Mouse (Mus musculus) left cerebral cortex, adult 2 months (tissue): Measurements from ENCODE around the gene Muc13. TPM values are rescaled to one million over a fixed set of nuclear protein-coding genes. Genes with fewer than 3 reads are reported as not detected.

Experiments used
- DNase-seq, 2 experiments: peaks; one replicate each; pipeline ENCODE4 v3.0.0; 2021 to 2022; ENCODE audit warnings: low spot score in 2 of 2, mixed read lengths in 1 of 2; ENCODE audit errors: extremely low spot score in 1 of 2
- H3K27ac ChIP-seq: fragments of 200-600 bp; 2 replicates; pipeline ENCODE4 v1.8.1; 2022
- H3K4me3 ChIP-seq: fragments of 200-600 bp; 2 replicates; pipeline ENCODE4 v1.8.1; 2022
- CTCF ChIP-seq: fragments of 200-600 bp; IDR thresholded peaks from 2 replicates; pipeline ENCODE4 v1.8.1; 2022; ENCODE audit warnings: antibody characterized with exemption, mild to moderate bottlenecking, moderate library complexity
- intact Hi-C: fragments of 180-260 bp; cut with DNase I; formaldehyde crosslinking; loops from one replicate; pipeline ENCODE4 v1.15.1; 2025
- total RNA-seq, 2 experiments: library from RNA; stranded (reverse); gene quantifications; 2 replicates each; pipeline ENCODE4 v1.2.3; 2021

Gene Muc13
- total RNA-seq, 2 experiments from 2014 or later: 0.12 to 0.23 TPM

DNA sequence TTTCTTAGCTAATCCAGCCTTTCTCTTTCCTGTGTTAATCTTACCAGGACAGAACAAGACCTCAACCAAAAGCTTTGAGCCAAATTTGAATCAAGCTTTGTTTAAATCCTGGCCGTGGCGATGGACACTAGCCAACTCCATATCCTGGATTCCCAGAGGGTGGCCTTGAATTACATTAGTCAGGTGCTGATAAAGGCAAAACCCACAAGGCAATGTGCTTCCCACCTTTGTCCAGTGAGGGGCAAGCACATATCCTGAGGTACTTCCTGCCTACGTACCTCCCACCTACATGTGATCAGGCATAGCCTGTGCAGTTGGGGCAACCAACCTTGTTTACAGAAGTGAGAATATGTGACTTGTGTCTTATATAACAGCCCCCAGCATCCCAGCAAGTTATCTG, 18.9 kb upstream of the Muc13 start:
- TF ChIP-seq CTCF: no peak
- no peak overlapping the region for H3K27ac ChIP-seq
- no peak overlapping the region for H3K4me3 ChIP-seq
- intact Hi-C loops: no loop called here
- DNase-seq: no peak

DNA sequence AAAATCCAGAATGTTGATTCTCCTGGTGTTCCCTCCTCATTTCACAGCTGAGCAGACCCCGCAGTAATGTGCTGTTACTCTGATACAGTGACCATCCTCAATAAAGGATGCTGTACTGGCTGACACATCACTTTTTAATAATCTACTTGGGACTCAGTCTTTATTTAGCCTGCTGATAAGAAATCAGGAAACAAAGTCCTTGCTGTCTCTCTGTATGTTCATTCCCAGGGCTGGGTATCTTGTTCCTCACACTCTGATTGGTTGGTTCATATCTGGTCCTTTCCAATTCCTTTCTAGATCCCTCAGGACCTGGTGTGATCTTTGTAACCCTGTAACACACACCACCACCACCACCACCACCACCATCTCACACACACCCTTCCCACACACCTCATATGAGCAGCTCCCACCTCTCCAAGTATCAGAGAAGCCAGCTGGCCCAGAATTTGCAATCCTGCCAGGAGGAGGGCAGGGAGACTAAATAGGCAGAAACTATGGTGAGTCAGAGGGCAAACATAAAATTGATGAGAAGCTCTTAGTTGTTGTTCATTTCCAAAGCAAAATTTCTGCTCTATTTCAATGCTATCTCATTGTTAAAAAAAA, 18.0 kb upstream of the Muc13 start:
- no peak for TF ChIP-seq CTCF
- Histone ChIP-seq H3K27ac (no peak overlapping the region), H3K4me3 (no peak overlapping the region)
- DNase-seq: no peak
- intact Hi-C loops: no loop called here

DNA sequence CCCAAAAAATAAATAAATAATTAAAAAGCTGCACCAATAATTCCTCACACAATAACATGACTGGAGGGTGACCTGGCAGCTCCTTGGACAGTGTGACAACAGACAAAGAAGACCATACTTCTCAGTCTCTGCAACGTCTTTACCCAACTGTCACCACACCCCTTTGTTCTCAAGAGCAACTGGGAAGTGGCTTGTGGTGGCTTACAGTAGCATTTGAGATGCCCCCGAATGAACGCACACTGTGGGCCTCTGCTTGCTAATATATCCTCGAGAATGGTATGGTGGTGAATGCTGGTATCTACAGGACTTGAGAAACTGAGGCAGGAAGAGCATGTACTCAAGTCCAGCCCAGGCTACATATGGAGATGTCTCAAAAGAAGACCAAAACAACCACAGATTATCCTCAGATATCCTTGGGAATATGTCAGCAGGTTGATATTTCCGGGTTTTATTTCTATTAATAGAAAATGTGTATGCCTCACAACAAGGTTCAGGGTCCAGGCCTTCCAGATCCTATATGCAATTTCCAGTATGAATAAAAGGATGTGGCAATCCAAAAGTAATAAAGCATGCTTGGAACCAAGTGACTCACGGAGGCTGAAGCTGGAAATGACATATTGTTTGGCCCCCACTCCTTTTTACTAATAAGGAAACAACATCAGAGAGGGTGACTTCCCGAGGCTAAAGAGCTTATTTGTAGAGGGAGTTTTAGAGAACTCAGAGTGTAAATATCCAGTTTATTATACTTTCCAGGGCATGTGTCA, 16.9 kb upstream of the Muc13 start:
- Histone ChIP-seq H3K4me3 (no peak overlapping the region), H3K27ac (no peak overlapping the region)
- DNase-seq: no peak
- TF ChIP-seq CTCF: no peak
- intact Hi-C loops: no loop called here

DNA sequence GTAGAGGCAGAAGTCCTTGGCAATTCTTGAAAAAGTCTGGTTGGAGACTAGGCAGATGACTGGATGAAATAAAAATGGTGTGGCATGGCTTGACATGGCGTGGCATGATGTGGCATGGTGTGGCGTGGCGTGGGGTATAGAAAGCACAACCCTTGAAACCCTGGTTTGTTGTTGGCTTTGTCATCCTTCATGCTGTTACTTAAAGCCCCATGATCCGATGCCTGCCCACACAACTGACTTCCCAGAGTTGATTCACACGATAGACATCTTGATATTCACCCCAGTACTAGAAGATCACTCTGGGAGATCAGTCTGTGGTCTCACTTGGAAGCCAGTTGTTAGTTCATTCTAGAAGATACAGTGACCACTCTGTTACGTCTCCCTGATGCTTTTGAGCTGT, 16.2 kb upstream of the Muc13 start:
- Histone ChIP-seq H3K4me3 (no peak overlapping the region), H3K27ac (no peak overlapping the region)
- intact Hi-C loops: no loop called here
- no peak for DNase-seq
- TF ChIP-seq CTCF: no peak

DNA sequence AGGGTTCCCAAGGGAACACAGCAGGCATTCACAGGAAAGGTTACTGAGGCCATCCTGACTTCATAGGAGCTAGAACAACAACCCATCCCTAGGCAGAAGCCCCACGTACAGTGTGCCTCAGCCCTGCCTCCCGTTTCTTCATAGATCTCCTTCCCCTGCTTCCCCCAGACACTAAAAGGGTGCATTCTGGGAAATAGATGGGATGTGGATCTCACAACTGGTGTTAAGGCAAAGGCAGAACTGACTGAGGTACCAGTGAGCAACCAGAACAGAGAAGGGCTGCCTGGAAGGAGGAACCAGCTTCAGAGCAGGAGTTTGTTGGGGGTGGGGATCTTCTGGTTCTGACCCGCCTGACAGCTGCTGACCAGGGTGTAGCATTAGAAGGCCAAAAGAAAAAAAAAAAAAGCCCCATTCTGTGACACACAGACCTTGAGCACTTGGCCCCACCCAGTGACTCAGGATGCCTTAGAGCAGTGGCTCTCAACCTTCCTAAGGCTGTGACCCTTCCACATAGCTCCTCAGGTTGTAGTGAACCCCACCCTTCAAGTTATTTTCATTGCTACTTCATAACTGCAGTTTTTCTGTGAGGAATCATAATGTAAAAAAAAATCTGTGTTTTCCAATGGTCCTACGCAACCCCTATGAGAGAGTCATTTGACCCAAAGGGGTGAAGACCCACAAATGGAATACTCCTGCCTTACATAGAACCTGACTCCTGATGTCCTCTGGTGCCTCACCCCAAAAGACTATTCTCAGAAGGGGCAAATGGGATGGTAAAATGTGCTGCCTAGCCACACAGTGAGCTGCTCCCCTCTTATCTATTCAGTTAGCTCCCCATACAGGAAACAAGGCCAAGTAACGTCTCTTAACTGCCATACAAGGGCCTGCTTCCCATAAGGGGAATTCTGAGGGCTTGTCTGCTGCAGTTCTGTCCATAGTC, 11.8 kb upstream of the Muc13 start:
- DNase-seq: no peak
- TF ChIP-seq CTCF: no peak
- Histone ChIP-seq H3K4me3 (no peak overlapping the region), H3K27ac (no peak overlapping the region)
- intact Hi-C loops: no loop called here

DNA sequence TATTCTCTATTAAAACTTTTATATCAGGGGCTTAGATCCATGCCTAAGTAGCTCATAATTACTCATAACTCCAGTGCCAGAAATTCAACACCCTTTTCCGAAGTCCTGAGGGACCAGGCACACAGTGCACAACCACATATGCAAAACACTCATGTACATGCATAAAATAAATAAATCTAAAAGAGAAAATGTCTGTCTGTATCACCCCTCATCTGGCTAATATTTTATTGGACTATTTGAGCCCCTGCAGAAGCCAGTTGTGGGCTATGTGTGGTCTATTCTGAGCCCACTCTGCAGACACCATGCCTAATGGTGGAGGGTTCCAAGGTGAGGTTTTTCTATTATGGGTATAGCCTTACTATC, 11.1 kb upstream of the Muc13 start:
- no peak for TF ChIP-seq CTCF
- H3K27ac ChIP-seq: no peak overlapping the region
- no peak overlapping the region for H3K4me3 ChIP-seq
- DNase-seq: no peak
- intact Hi-C loops: no loop called here

DNA sequence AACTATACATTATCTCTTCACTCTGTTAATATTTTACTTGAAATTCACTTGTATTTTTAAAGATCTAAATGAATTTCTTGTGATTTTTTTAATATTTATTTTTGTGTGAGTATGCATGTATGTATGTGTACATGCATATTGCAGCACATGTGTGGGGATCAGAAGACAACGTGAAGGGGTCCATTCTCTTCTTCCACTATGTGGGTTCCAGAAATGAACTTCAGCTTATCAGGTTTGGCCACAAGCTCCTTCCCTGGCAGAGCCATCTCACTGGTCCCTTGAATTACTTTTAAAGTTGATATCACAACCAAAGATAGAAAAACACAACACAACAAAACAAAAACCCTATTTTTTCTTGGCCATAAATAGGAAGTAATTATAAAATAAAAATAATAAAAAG, 9.3 kb upstream of the Muc13 start:
- no peak for TF ChIP-seq CTCF
- no peak for DNase-seq
- intact Hi-C loops: no loop called here
- Histone ChIP-seq H3K4me3 (no peak overlapping the region), H3K27ac (no peak overlapping the region)

DNA sequence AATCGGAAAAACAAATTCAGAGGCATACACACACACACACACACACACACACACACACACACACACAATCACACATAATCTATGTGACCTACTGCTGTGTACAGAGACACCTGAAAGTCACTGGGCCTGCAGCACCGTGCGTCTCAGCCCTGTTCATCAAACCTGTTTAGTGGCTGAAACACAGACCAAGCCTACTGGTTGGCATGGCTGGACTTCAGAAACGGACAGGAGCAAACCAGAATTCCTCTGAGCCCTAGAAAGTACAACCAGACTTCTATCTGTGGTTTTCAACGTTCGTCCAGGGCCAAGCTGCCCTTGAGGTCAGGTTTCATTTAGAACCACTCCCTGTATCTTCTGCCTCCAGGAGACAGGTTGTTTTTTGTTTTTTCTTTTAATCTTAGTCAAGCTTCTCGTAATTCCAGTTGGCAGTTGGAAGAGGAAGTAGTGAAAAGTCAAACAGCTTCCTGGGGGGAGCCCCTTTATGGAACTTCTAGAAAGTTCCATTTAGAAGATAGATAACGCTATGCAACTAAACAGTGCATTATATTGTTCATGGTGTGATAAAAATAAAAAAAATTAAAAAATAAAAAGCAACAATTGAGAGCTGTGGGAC, 8.6 kb upstream of the Muc13 start:
- no peak overlapping the region for H3K27ac ChIP-seq
- no peak for DNase-seq
- intact Hi-C loops: no loop called here
- no peak overlapping the region for H3K4me3 ChIP-seq
- TF ChIP-seq CTCF: no peak

DNA sequence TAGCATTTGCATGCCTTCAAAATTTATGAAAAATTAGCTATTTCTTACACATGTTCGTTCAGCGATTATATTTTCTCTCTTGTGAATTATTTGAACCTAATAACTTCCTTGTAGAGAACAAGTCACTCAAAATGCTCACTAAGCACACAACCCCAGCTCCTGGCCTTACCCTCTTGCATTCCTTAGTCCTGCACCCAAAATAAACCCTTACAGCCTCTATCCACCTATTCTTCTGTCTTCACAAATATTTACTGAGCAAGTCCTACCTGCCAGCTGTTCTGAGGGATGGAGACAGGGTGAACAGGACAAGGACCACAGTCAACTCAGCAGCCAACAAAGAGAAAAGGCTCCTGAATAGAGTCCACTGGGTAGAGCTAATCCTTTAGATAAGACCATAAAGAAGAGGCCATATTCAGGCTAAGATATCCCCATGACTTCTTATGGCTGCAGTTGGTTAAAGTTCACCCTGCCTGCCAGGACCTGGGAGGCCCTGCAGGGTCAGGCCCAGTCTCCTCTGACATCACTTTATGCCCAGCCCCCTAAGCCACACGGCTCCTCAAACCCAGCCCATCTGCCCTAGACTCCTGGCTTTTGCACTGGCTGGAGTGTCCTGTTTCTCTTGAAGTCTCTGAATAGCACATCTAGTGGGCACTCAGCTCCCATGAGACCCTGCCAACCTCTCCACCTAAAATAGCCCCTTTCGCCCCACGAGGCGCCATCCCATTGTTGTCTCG, 7.0 kb upstream of the Muc13 start:
- TF ChIP-seq CTCF: no peak
- Histone ChIP-seq H3K27ac (no peak overlapping the region), H3K4me3 (no peak overlapping the region)
- intact Hi-C loops: no loop called here
- DNase-seq: no peak

DNA sequence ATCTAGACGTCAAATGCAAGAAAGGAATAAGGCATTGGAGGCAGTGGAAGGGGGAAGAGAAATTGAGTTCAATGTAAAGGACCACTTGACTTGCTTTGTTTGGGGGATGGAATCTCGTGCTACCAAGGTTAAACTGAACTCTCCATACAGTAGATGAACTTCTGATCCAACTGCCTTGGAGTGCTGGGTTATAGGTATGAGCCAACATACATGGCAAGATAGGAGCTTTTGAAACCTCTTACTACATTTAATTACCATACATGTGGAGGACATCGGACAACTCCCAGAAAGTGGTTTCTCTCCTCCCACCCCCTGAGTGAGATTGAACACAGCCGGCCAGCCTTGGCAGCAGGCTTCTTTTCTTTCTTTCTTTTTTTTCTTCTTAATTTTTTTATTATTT, 1.3 kb downstream of the Muc13 start:
- intact Hi-C loops: loop anchor here (5.0 kb wide), 1 partner anchor 488 kb away; no protein-coding TSS in a partner anchor
- no peak overlapping the region for H3K27ac ChIP-seq
- DNase-seq: no peak
- H3K4me3 ChIP-seq: no peak overlapping the region
- TF ChIP-seq CTCF: no peak

DNA sequence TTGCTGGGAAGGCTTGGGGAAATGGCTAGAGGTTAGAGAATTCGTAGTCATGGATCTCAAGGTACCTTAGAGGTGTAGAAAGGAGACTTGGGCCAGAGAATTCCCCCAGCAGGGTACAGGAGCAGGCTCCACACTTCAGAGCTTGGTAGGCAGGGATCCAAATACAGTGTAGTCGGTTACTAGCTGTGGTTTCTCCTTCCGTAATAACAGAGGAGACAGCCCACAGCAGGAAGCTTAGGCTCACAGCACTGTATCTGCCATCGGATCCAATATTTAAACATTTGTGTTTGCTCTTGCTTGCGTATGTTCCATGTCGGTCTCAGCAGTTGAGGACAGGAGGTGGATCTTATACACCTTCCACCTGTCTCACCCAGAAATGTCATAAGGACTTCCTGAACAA, 2.0 kb downstream of the Muc13 start:
- Histone ChIP-seq H3K4me3 (no peak overlapping the region), H3K27ac (no peak overlapping the region)
- DNase-seq: no peak
- intact Hi-C loops: loop anchor here (5.0 kb wide), 1 partner anchor 489 kb away; no protein-coding TSS in a partner anchor
- TF ChIP-seq CTCF: no peak
